Mouse (Mus musculus) naive thymus-derived CD4-positive, alpha-beta T cell, adult 5 months (primary cell): ENCODE measurements around the gene Olfr206. TPM values are rescaled to one million over a fixed set of nuclear protein-coding genes. Genes with fewer than 3 reads are reported as not detected.

Experiments used
- polyA plus RNA-seq: library from polyadenylated mRNA; unstranded; fragments of 100-300 nt; shearing (Covaris generic); gene quantifications from one replicate; pipeline ENCODE4 v1.2.1, GENCODE M21; 2017

Olfr206 gene
- polyA plus RNA-seq: not detected

GRCm38 (mm10) chr16:59349146-59349545, at the start of gene Olfr206:
Gene Olfr206, minus strand, starts transcription at chr16:59349246.

GRCm38 (mm10) chr16:59363893-59364292, 14.8 kb upstream of the Olfr206 start, which contains the start of gene Olfr209:
Gene Olfr209, minus strand, starts transcription at chr16:59363993.

GRCm38 (mm10) chr16:59331038-59331437, 18.0 kb downstream of the Olfr206 start, which contains the start of gene Olfr205:
Gene Olfr205, minus strand, starts transcription at chr16:59331138.

GRCm38 (mm10) chr16:59318148-59318547, 30.9 kb downstream of the Olfr206 start, which contains the start of gene Olfr204:
Gene Olfr204, minus strand, starts transcription at chr16:59318248.

GRCm38 (mm10) chr16:59298581-59298980, 50.5 kb downstream of the Olfr206 start, which contains the start of gene Olfr203:
Gene Olfr203, plus strand, starts transcription at chr16:59298881.

Other genes with a start within 250 kb of the Olfr206 start
- not detected for gene Olfr193, start 237.4 kb downstream of the Olfr206 start, polyA plus RNA-seq
- gene Olfr194, start 228.2 kb downstream of the Olfr206 start, polyA plus RNA-seq: not detected
- not detected for gene Olfr195, start 202.2 kb downstream of the Olfr206 start, polyA plus RNA-seq
- gene Olfr196, start 178.8 kb downstream of the Olfr206 start, polyA plus RNA-seq: 0.67 TPM
- gene Olfr198, start 145.7 kb downstream of the Olfr206 start, polyA plus RNA-seq: not detected
- gene Olfr199, start 129.5 kb downstream of the Olfr206 start, polyA plus RNA-seq: not detected
- not detected for gene Olfr201, start 76.6 kb downstream of the Olfr206 start, polyA plus RNA-seq
- not detected for gene Olfr202, start 62.5 kb downstream of the Olfr206 start, polyA plus RNA-seq
- not detected for gene Olfr203, start 50.4 kb downstream of the Olfr206 start, polyA plus RNA-seq
- gene Olfr204, start 31.0 kb downstream of the Olfr206 start, polyA plus RNA-seq: not detected
- not detected for gene Olfr205, start 18.1 kb downstream of the Olfr206 start, polyA plus RNA-seq
- gene Olfr209, start 14.7 kb upstream of the Olfr206 start, polyA plus RNA-seq: not detected
- not detected for gene Gabrr3, start 58.1 kb upstream of the Olfr206 start, polyA plus RNA-seq
- 49.0 TPM for gene Riox2, start 122.5 kb upstream of the Olfr206 start, polyA plus RNA-seq